Mouse (Mus musculus): ENCODE measurements around the gene Coq6. TPM values are rescaled to one million over a fixed set of nuclear protein-coding genes. Genes with fewer than 3 reads are reported as not detected.

Gene Coq6
- polyA plus RNA-seq, 1 experiment from 2014 or later, result 42.6 TPM

- WGBS, result 79% methylated on average over 14 of the region's 14 CpGs
- Histone ChIP-seq H3K27ac (ENCODE audit: low read depth, low read length) (no peak overlapping the region), H3K36me3 (ENCODE audit: control insufficient read depth, insufficient read depth, low read length) (no peaks in the 10 kb centered on the region), H3K9me3 (ENCODE audit: control insufficient read depth, low read length) (no peaks in the 10 kb centered on the region), H3K27me3 (ENCODE audit: control insufficient read depth, insufficient read depth, low read length) (no peaks in the 10 kb centered on the region), H3K9ac (ENCODE audit: low read length) (no peak overlapping the region), H3K4me2 (no peak overlapping the region), H3K4me1 (ENCODE audit: control insufficient read depth, insufficient read depth, low read length) (no peaks in the 10 kb centered on the region), H3K4me3 (ENCODE audit: low read depth, low read length) (no peak overlapping the region)
- ATAC-seq (ENCODE audit: low FRiP score) (no peak), DNase-seq (ENCODE audit: low spot score, missing footprints) (no peak)
These were observed 27.4 kb downstream of the Coq6 start for GRCm38 (mm10) chr12:84388774-84389400.

GRCm38 (mm10) chr12:84390336-84390735 is 28.9 kb downstream of the Coq6 start:
- WGBS, result 86% methylated on average over 6 of the region's 6 CpGs
- H3K27ac ChIP-seq (ENCODE audit: low read depth, low read length), result no peak overlapping the region

GRCm38 (mm10) chr12:84392681-84393080 is 31.2 kb downstream of the Coq6 start:
- no peak for ATAC-seq (ENCODE audit: low FRiP score)
- H3K9ac ChIP-seq (ENCODE audit: low read length), result no peak overlapping the region
- H3K4me2 ChIP-seq, result no peak overlapping the region
- no peaks in the 10 kb centered on the region for H3K27me3 ChIP-seq (ENCODE audit: control insufficient read depth, insufficient read depth, low read length)
- H3K27ac ChIP-seq (ENCODE audit: low read depth, low read length), result no peak overlapping the region
- H3K4me3 ChIP-seq (ENCODE audit: low read depth, low read length), result no peak overlapping the region
- WGBS, result 92% methylated on average over 4 of the region's 4 CpGs
- H3K9me3 ChIP-seq (ENCODE audit: control insufficient read depth, low read length), result no peaks in the 10 kb centered on the region
- no peaks in the 10 kb centered on the region for H3K4me1 ChIP-seq (ENCODE audit: control insufficient read depth, insufficient read depth, low read length)
- no peaks in the 10 kb centered on the region for H3K36me3 ChIP-seq (ENCODE audit: control insufficient read depth, insufficient read depth, low read length)
- DNase-seq (ENCODE audit: low spot score, missing footprints), result no peak

More at GRCm38 (mm10) chr12:84390336-84390735, 28.9 kb downstream of the Coq6 start:
- H3K9ac ChIP-seq (ENCODE audit: low read length), result no peak overlapping the region
- H3K4me3 ChIP-seq (ENCODE audit: low read depth, low read length), result no peak overlapping the region
- DNase-seq (ENCODE audit: low spot score, missing footprints) (no peak), ATAC-seq (ENCODE audit: low FRiP score) (no peak)
- no peaks in the 10 kb centered on the region for H3K27me3 ChIP-seq (ENCODE audit: control insufficient read depth, insufficient read depth, low read length)
- H3K4me1 ChIP-seq (ENCODE audit: control insufficient read depth, insufficient read depth, low read length), result no peaks in the 10 kb centered on the region
- H3K4me2 ChIP-seq, result no peak overlapping the region
- no peaks in the 10 kb centered on the region for H3K9me3 ChIP-seq (ENCODE audit: control insufficient read depth, low read length)
- H3K36me3 ChIP-seq (ENCODE audit: control insufficient read depth, insufficient read depth, low read length), result no peaks in the 10 kb centered on the region

- H3K4me3 ChIP-seq (ENCODE audit: low read depth, low read length), result no peak overlapping the region
- H3K27me3 ChIP-seq (ENCODE audit: control insufficient read depth, insufficient read depth, low read length), result no peaks in the 10 kb centered on the region
- DNase-seq (ENCODE audit: low spot score, missing footprints) (no peak), ATAC-seq (ENCODE audit: low FRiP score) (no peak)
- no peaks in the 10 kb centered on the region for H3K36me3 ChIP-seq (ENCODE audit: control insufficient read depth, insufficient read depth, low read length)
- no peaks in the 10 kb centered on the region for H3K4me1 ChIP-seq (ENCODE audit: control insufficient read depth, insufficient read depth, low read length)
- no peaks in the 10 kb centered on the region for H3K9me3 ChIP-seq (ENCODE audit: control insufficient read depth, low read length)
- H3K9ac ChIP-seq (ENCODE audit: low read length), result no peak overlapping the region
- no peak overlapping the region for H3K4me2 ChIP-seq
- no peak overlapping the region for H3K27ac ChIP-seq (ENCODE audit: low read depth, low read length)
- WGBS, result 92% methylated on average over 5 of the region's 5 CpGs
These were observed 32.4 kb downstream of the Coq6 start for GRCm38 (mm10) chr12:84393847-84394246.

GRCm38 (mm10) chr12:84396947-84397679 is 35.7 kb downstream of the Coq6 start:
- Histone ChIP-seq H3K9ac (ENCODE audit: low read length) (no peak overlapping the region), H3K27me3 (ENCODE audit: control insufficient read depth, insufficient read depth, low read length) (no peaks in the 10 kb centered on the region), H3K4me2 (no peak overlapping the region), H3K36me3 (ENCODE audit: control insufficient read depth, insufficient read depth, low read length) (no peaks in the 10 kb centered on the region), H3K9me3 (ENCODE audit: control insufficient read depth, low read length) (no peaks in the 10 kb centered on the region), H3K27ac (ENCODE audit: low read depth, low read length) (no peak overlapping the region), H3K4me3 (ENCODE audit: low read depth, low read length) (no peak overlapping the region), H3K4me1 (ENCODE audit: control insufficient read depth, insufficient read depth, low read length) (no peaks in the 10 kb centered on the region)
- 91% methylated on average over 14 of the region's 14 CpGs for WGBS
- ATAC-seq (ENCODE audit: low FRiP score) (no peak), DNase-seq (ENCODE audit: low spot score, missing footprints) (no peak)

GRCm38 (mm10) chr12:84397685-84398084 is 36.2 kb downstream of the Coq6 start:
- H3K4me2 ChIP-seq, result no peak overlapping the region
- ATAC-seq (ENCODE audit: low FRiP score), result no peak
- H3K4me1 ChIP-seq (ENCODE audit: control insufficient read depth, insufficient read depth, low read length), result no peaks in the 10 kb centered on the region
- H3K9ac ChIP-seq (ENCODE audit: low read length), result no peak overlapping the region
- H3K4me3 ChIP-seq (ENCODE audit: low read depth, low read length), result no peak overlapping the region
- H3K9me3 ChIP-seq (ENCODE audit: control insufficient read depth, low read length), result no peaks in the 10 kb centered on the region
- H3K36me3 ChIP-seq (ENCODE audit: control insufficient read depth, insufficient read depth, low read length), result no peaks in the 10 kb centered on the region
- H3K27me3 ChIP-seq (ENCODE audit: control insufficient read depth, insufficient read depth, low read length), result no peaks in the 10 kb centered on the region
- H3K27ac ChIP-seq (ENCODE audit: low read depth, low read length), result no peak overlapping the region
- no peak for DNase-seq (ENCODE audit: low spot score, missing footprints)

- Histone ChIP-seq H3K36me3 (ENCODE audit: control insufficient read depth, insufficient read depth, low read length) (no peaks in the 10 kb centered on the region), H3K9ac (ENCODE audit: low read length) (no peak overlapping the region), H3K4me2 (no peak overlapping the region), H3K27ac (ENCODE audit: low read depth, low read length) (no peak overlapping the region), H3K9me3 (ENCODE audit: control insufficient read depth, low read length) (no peaks in the 10 kb centered on the region), H3K4me1 (ENCODE audit: control insufficient read depth, insufficient read depth, low read length) (no peaks in the 10 kb centered on the region), H3K4me3 (ENCODE audit: low read depth, low read length) (no peak overlapping the region), H3K27me3 (ENCODE audit: control insufficient read depth, insufficient read depth, low read length) (no peaks in the 10 kb centered on the region)
- DNase-seq (ENCODE audit: low spot score, missing footprints) (no peak), ATAC-seq (ENCODE audit: low FRiP score) (no peak)
- WGBS, result 88% methylated on average over 5 of the region's 5 CpGs
These were observed 37.2 kb downstream of the Coq6 start for GRCm38 (mm10) chr12:84398629-84399028.

- 87% methylated on average over 9 of the region's 9 CpGs for WGBS
- Histone ChIP-seq H3K4me3 (ENCODE audit: low read depth, low read length) (no peak overlapping the region), H3K4me2 (no peak overlapping the region), H3K9me3 (ENCODE audit: control insufficient read depth, low read length) (no peaks in the 10 kb centered on the region), H3K9ac (ENCODE audit: low read length) (no peak overlapping the region), H3K27ac (ENCODE audit: low read depth, low read length) (no peak overlapping the region), H3K36me3 (ENCODE audit: control insufficient read depth, insufficient read depth, low read length) (no peaks in the 10 kb centered on the region), H3K4me1 (ENCODE audit: control insufficient read depth, insufficient read depth, low read length) (no peaks in the 10 kb centered on the region), H3K27me3 (ENCODE audit: control insufficient read depth, insufficient read depth, low read length) (no peaks in the 10 kb centered on the region)
- ATAC-seq (ENCODE audit: low FRiP score) (no peak), DNase-seq (ENCODE audit: low spot score, missing footprints) (no peak)
These were observed 37.7 kb downstream of the Coq6 start for GRCm38 (mm10) chr12:84399135-84399534.

- no peaks in the 10 kb centered on the region for H3K27me3 ChIP-seq (ENCODE audit: control insufficient read depth, insufficient read depth, low read length)
- H3K36me3 ChIP-seq (ENCODE audit: control insufficient read depth, insufficient read depth, low read length), result no peaks in the 10 kb centered on the region
- DNase-seq (ENCODE audit: low spot score, missing footprints), result no peak
- no peak for ATAC-seq (ENCODE audit: low FRiP score)
- no peak overlapping the region for H3K4me2 ChIP-seq
- H3K4me3 ChIP-seq (ENCODE audit: low read depth, low read length), result no peak overlapping the region
- H3K9me3 ChIP-seq (ENCODE audit: control insufficient read depth, low read length), result no peaks in the 10 kb centered on the region
- H3K4me1 ChIP-seq (ENCODE audit: control insufficient read depth, insufficient read depth, low read length), result no peaks in the 10 kb centered on the region
- no peak overlapping the region for H3K9ac ChIP-seq (ENCODE audit: low read length)
- H3K27ac ChIP-seq (ENCODE audit: low read depth, low read length), result no peak overlapping the region
- WGBS, result 78% methylated on average over 9 of the region's 9 CpGs
These were observed 38.2 kb downstream of the Coq6 start for GRCm38 (mm10) chr12:84399663-84400062.

All from midbrain, embryonic 11.5 days (tissue).